ENCODE assay signal across 8 mouse cellular contexts in genomic region chr14:55014991-55015766, GRCm38 (mm10). TPM values are rescaled to one million over a fixed set of nuclear protein-coding genes. Genes with fewer than 3 reads are reported as not detected.
A peak's percentile ranks its signal among the peaks of the same experiment; 100 is the strongest.
DNase-seq lines count a peak whose midpoint lies in the region; ATAC-seq and TF ChIP-seq lines count a peak whose summit lies in the region.

Ngdn (plus strand) TSS chr14:55015454.

- peak within 1 kb of the TSS; percentile 96 for H3K4me3 ChIP-seq in bone marrow, adult 2 months (replicated peaks; ENCODE audit: control insufficient read depth, low read depth, low read length)
- peak within 1 kb of the TSS; percentile 76 for H3K4me3 ChIP-seq in embryonic facial prominence, embryonic 15.5 days (replicated peaks)
- H3K4me3 ChIP-seq in limb, embryonic 14.5 days (replicated peaks; ENCODE audit: low read length): peak within 1 kb of the TSS; percentile 63
- H3K4me3 ChIP-seq in midbrain, postnatal 0 days (ENCODE audit: low read depth, low read length): peak within 1 kb of the TSS; percentile 78

- WGBS in bone marrow, adult 2 months: under 1% methylated on average over 36 of the region's 36 CpGs
- under 1% methylated on average over 36 of the region's 36 CpGs for WGBS in embryonic facial prominence, embryonic 15.5 days
- WGBS in limb, embryonic 14.5 days: under 1% methylated on average over 36 of the region's 36 CpGs
- WGBS in midbrain, postnatal 0 days: under 1% methylated on average over 36 of the region's 36 CpGs

- H3K9me3 ChIP-seq in embryonic facial prominence, embryonic 15.5 days (replicated peaks): no peaks in the 10 kb centered on the region
- H3K9me3 ChIP-seq in limb, embryonic 14.5 days (ENCODE audit: control insufficient read depth, low read length): no peaks in the 10 kb centered on the region
- H3K9me3 ChIP-seq in midbrain, postnatal 0 days (ENCODE audit: low read length): no peaks in the 10 kb centered on the region

- peak within 1 kb of the TSS; percentile 78 for H3K27ac ChIP-seq in bone marrow, adult 2 months (ENCODE audit: control insufficient read depth, insufficient read depth, low read depth, low read length, poor library complexity)
- H3K27ac ChIP-seq in embryonic facial prominence, embryonic 15.5 days (replicated peaks): peak within 1 kb of the TSS; percentile 97
- H3K27ac ChIP-seq in limb, embryonic 14.5 days (replicated peaks; ENCODE audit: low read depth, low read length): peak within 1 kb of the TSS; percentile 95
- peak within 1 kb of the TSS; percentile 90 for H3K27ac ChIP-seq in midbrain, postnatal 0 days (ENCODE audit: low read depth, low read length)

- DNase-seq in 416B (ENCODE audit: low read depth): peak; percentile 100
- DNase-seq in heart, adult 8-10 months (ENCODE audit: low spot score): peak; percentile 100
- peak; percentile 100 for DNase-seq in kidney, adult 9 months
- DNase-seq in limb, embryonic 14.5 days (ENCODE audit: low spot score): peak; percentile 100
- DNase-seq in midbrain, postnatal 0 days (ENCODE audit: low spot score): peak; percentile 100
- DNase-seq in spleen, postnatal 14 days (ENCODE audit: low spot score in 2 of 2): peak; percentile 94 to 96

- H3K27me3 ChIP-seq in embryonic facial prominence, embryonic 15.5 days: no peaks in the 10 kb centered on the region
- H3K27me3 ChIP-seq in limb, embryonic 14.5 days (ENCODE audit: control insufficient read depth, insufficient read depth, low read length): no peaks in the 10 kb centered on the region
- no peaks in the 10 kb centered on the region for H3K27me3 ChIP-seq in midbrain, postnatal 0 days (ENCODE audit: insufficient read depth, low read length)

- peak within 1 kb of the TSS; percentile 68 for H3K9ac ChIP-seq in embryonic facial prominence, embryonic 15.5 days
- H3K9ac ChIP-seq in limb, embryonic 14.5 days (ENCODE audit: low read depth, low read length, severe bottlenecking): peak within 1 kb of the TSS; percentile 85
- H3K9ac ChIP-seq in midbrain, postnatal 0 days (replicated peaks; ENCODE audit: low read length, poor library complexity, severe bottlenecking): peak within 1 kb of the TSS; percentile 65

- H3K4me1 ChIP-seq in bone marrow, adult 2 months (ENCODE audit: control insufficient read depth, insufficient read depth, low read length): no peaks in the 10 kb centered on the region; the same call in none of the 2 replicates
- H3K4me1 ChIP-seq in embryonic facial prominence, embryonic 15.5 days: no peaks in the 10 kb centered on the region
- peaks cover 5% of the 10 kb centered on the region for H3K4me1 ChIP-seq in limb, embryonic 14.5 days (ENCODE audit: control insufficient read depth, insufficient read depth, low read length)
- peaks cover 3% of the 10 kb centered on the region; the same call in 1 of the 2 replicates for H3K4me1 ChIP-seq in midbrain, postnatal 0 days (ENCODE audit: insufficient read depth, low read length)

- peak; percentile 83 for TF ChIP-seq CTCF in bone marrow, adult 2 months (IDR thresholded peaks at IDR 0.05; ENCODE audit: control insufficient read depth, insufficient read depth, low read length)
- TF ChIP-seq CTCF in midbrain, postnatal 0 days (IDR thresholded peaks at IDR 0.05): peak; percentile 98

- ATAC-seq in embryonic facial prominence, embryonic 15.5 days (ENCODE audit: insufficient number of reproducible peaks, low FRiP score, low TSS enrichment, low read depth): peak; percentile 97
- ATAC-seq in limb, embryonic 14.5 days (ENCODE audit: low FRiP score, low read depth): peak; percentile 96
- ATAC-seq in midbrain, postnatal 0 days (ENCODE audit: low FRiP score): peak; percentile 97

- H3K4me2 ChIP-seq in embryonic facial prominence, embryonic 15.5 days (replicated peaks): peak within 1 kb of the TSS; percentile 75
- H3K4me2 ChIP-seq in limb, embryonic 14.5 days (replicated peaks; ENCODE audit: low read depth, low read length, severe bottlenecking): peak within 1 kb of the TSS; percentile 74
- peak within 1 kb of the TSS; percentile 88 for H3K4me2 ChIP-seq in midbrain, postnatal 0 days (ENCODE audit: low read depth, low read length, poor library complexity, severe bottlenecking)

- TF ChIP-seq POLR2A in bone marrow, adult 2 months (IDR thresholded peaks at IDR 0.05; ENCODE audit: borderline replicate concordance, control insufficient read depth, low read depth, low read length): peak; percentile 92; the same call in 1 of the 2 replicates
- TF ChIP-seq POLR2A in limb, embryonic 14.5 days (IDR thresholded peaks at IDR 0.05; ENCODE audit: borderline replicate concordance, extremely low read depth, insufficient read depth, insufficient read length): peak; percentile 81; the same call in 1 of the 2 replicates

- H3K36me3 ChIP-seq in embryonic facial prominence, embryonic 15.5 days: peaks cover 16% of the 10 kb centered on the region
- H3K36me3 ChIP-seq in limb, embryonic 14.5 days (ENCODE audit: control insufficient read depth, insufficient read depth, low read length): peaks cover 24% of the 10 kb centered on the region
- peaks cover 6% of the 10 kb centered on the region for H3K36me3 ChIP-seq in midbrain, postnatal 0 days (ENCODE audit: insufficient read depth, low read length)

RNA-seq across cellular contexts. Expression of gene Ngdn, which starts in this region (rescaled TPM):
- 30.5 and 49.9 TPM in 2 replicates for polyA plus RNA-seq in bone marrow, adult 2 months (2011; ENCODE audit: insufficient read depth, insufficient read length, low replicate concordance, missing spikeins)
- polyA plus RNA-seq in embryonic facial prominence, embryonic 15.5 days (2015; fragmentation: Nextera tagmentation; extraction: Ambion mirVana): 70.7 and 73.9 TPM in 2 replicates
- 10 to 100 TPM; 22.3 to 31.5 (median 25.9) TPM for total RNA-seq in heart, adult 8-10 months (2022)
- polyA plus RNA-seq in limb, embryonic 14.5 days (2012; rRNA removed): 43.2 and 62.6 TPM in 2 replicates
- 66.8 and 74.3 TPM in 2 replicates for polyA plus RNA-seq in limb, embryonic 14.5 days (2014; fragmentation: Nextera tagmentation; extraction: Ambion mirVana)
- total RNA-seq in midbrain, postnatal 0 days (2014; rRNA removed): 20.9 and 29.6 TPM in 2 replicates
- polyA plus RNA-seq in midbrain, postnatal 0 days (2015; fragmentation: Nextera tagmentation; extraction: Ambion mirVana): 44.3 and 48.1 TPM in 2 replicates

Comparison
In these comparisons a context has a peak if more than half of its experiments do, and no peak if none do; other contexts are left out.
1. Peak in every context shown above with its lines: DNase-seq, ATAC-seq, H3K4me3 ChIP-seq and H3K27ac ChIP-seq.